In genomic region chr9:102716481-102717163, GRCm38 (mm10) we compare ENCODE assay signal across 8 mouse cellular contexts. TPM values are rescaled to one million over a fixed set of nuclear protein-coding genes. Genes with fewer than 3 reads are reported as not detected.
A peak's percentile ranks its signal among the peaks of the same experiment; 100 is the strongest.
DNase-seq lines count a peak whose midpoint lies in the region; ATAC-seq and TF ChIP-seq lines count a peak whose summit lies in the region.

Amotl2 (plus strand) TSS chr9:102716672.

- 6% methylated on average over 22 of the region's 22 CpGs for WGBS in embryonic facial prominence, embryonic 15.5 days
- WGBS in limb, embryonic 11.5 days: 2% methylated on average over 22 of the region's 22 CpGs
- WGBS in stomach, embryonic 15.5 days: 14% methylated on average over 22 of the region's 22 CpGs

- no peaks in the 10 kb centered on the region for H3K36me3 ChIP-seq in testis, adult 2 months (ENCODE audit: control insufficient read depth, insufficient read depth, low read length)
- peaks cover 8% of the 10 kb centered on the region; the same call in 1 of the 2 replicates for H3K36me3 ChIP-seq in embryonic facial prominence, embryonic 15.5 days
- H3K36me3 ChIP-seq in limb, embryonic 11.5 days (ENCODE audit: control insufficient read depth, insufficient read depth, low read length): peaks cover 9% of the 10 kb centered on the region
- peaks cover 9% of the 10 kb centered on the region for H3K36me3 ChIP-seq in stomach, embryonic 15.5 days

- peak within 1 kb of the TSS; percentile 78 for H3K27ac ChIP-seq in testis, adult 2 months (ENCODE audit: control insufficient read depth, insufficient read depth, low read depth, low read length)
- H3K27ac ChIP-seq in embryonic facial prominence, embryonic 15.5 days (replicated peaks): peak within 1 kb of the TSS; percentile 98
- H3K27ac ChIP-seq in limb, embryonic 11.5 days (replicated peaks; ENCODE audit: low read depth, low read length): peak within 1 kb of the TSS; percentile 95
- H3K27ac ChIP-seq in stomach, embryonic 15.5 days: peak within 1 kb of the TSS; percentile 97

- H3K4me3 ChIP-seq in testis, adult 2 months (ENCODE audit: control insufficient read depth, low read depth, low read length): peak within 1 kb of the TSS; percentile 88
- peak within 1 kb of the TSS; percentile 79 for H3K4me3 ChIP-seq in embryonic facial prominence, embryonic 15.5 days (replicated peaks)
- H3K4me3 ChIP-seq in limb, embryonic 11.5 days (ENCODE audit: low read depth, low read length): peak within 1 kb of the TSS; percentile 90
- H3K4me3 ChIP-seq in stomach, embryonic 15.5 days (replicated peaks): peak within 1 kb of the TSS; percentile 76

- H3K4me1 ChIP-seq in testis, adult 2 months (ENCODE audit: control insufficient read depth, insufficient read depth, low read length): peaks cover 9% of the 10 kb centered on the region
- H3K4me1 ChIP-seq in embryonic facial prominence, embryonic 15.5 days: peaks cover 61% of the 10 kb centered on the region
- H3K4me1 ChIP-seq in limb, embryonic 11.5 days (ENCODE audit: control insufficient read depth, insufficient read depth, low read length): peaks cover 45% of the 10 kb centered on the region
- H3K4me1 ChIP-seq in stomach, embryonic 15.5 days: peaks cover 35% of the 10 kb centered on the region

- DNase-seq in testis, postnatal 10 days (ENCODE audit: low spot score): no peak
- no peak for DNase-seq in heart, postnatal 10 days
- no peak for DNase-seq in limb, embryonic 11.5 days (ENCODE audit: low spot score)
- no peak for DNase-seq in right cerebral cortex, postnatal 4 days
- no peak for DNase-seq in thymus, postnatal 25 days

- H3K9me3 ChIP-seq in embryonic facial prominence, embryonic 15.5 days (replicated peaks): no peaks in the 10 kb centered on the region
- no peaks in the 10 kb centered on the region for H3K9me3 ChIP-seq in limb, embryonic 11.5 days (ENCODE audit: control insufficient read depth, low read length)
- H3K9me3 ChIP-seq in stomach, embryonic 15.5 days: no peaks in the 10 kb centered on the region

- no peak for TF ChIP-seq POLR2A in testis, adult 2 months (IDR thresholded peaks at IDR 0.05; ENCODE audit: control insufficient read depth, low read depth, low read length)

- intact Hi-C loops in heart, postnatal 10 days (cut with DNase I): loop anchor here (1.0 to 5.0 kb wide), 2 partner anchors 63 to 151 kb away; no protein-coding TSS in a partner anchor

- H3K9ac ChIP-seq in embryonic facial prominence, embryonic 15.5 days: peak within 1 kb of the TSS; percentile 91
- H3K9ac ChIP-seq in limb, embryonic 11.5 days (ENCODE audit: low read length): peak within 1 kb of the TSS; percentile 96
- H3K9ac ChIP-seq in stomach, embryonic 15.5 days: peak within 1 kb of the TSS; percentile 59

- no peak for ATAC-seq in embryonic facial prominence, embryonic 15.5 days (ENCODE audit: insufficient number of reproducible peaks, low FRiP score, low TSS enrichment, low read depth)
- 0 out of 2 replicates have a peak, but pooled peaks have one; percentile 0 for ATAC-seq in limb, embryonic 11.5 days (ENCODE audit: insufficient number of reproducible peaks, low FRiP score, low TSS enrichment, low read depth)
- ATAC-seq in stomach, embryonic 15.5 days (ENCODE audit: insufficient read depth, low FRiP score, low read depth): no peak

- H3K27me3 ChIP-seq in testis, adult 2 months (ENCODE audit: control insufficient read depth, insufficient read depth, low read length): peaks cover 6% of the 10 kb centered on the region
- H3K27me3 ChIP-seq in embryonic facial prominence, embryonic 15.5 days: no peaks in the 10 kb centered on the region
- no peaks in the 10 kb centered on the region for H3K27me3 ChIP-seq in limb, embryonic 11.5 days (ENCODE audit: control insufficient read depth, insufficient read depth, low read length)
- H3K27me3 ChIP-seq in stomach, embryonic 15.5 days (replicated peaks): no peaks in the 10 kb centered on the region

- TF ChIP-seq CTCF in testis, adult 2 months (IDR thresholded peaks at IDR 0.05; ENCODE audit: control insufficient read depth, insufficient read depth, insufficient replicate concordance, low read depth, low read length): no peak

- H3K4me2 ChIP-seq in embryonic facial prominence, embryonic 15.5 days (replicated peaks): peak within 1 kb of the TSS; percentile 88
- H3K4me2 ChIP-seq in limb, embryonic 11.5 days (ENCODE audit: low read depth, severe bottlenecking): peak within 1 kb of the TSS; percentile 79
- peak within 1 kb of the TSS; percentile 94 for H3K4me2 ChIP-seq in stomach, embryonic 15.5 days

RNA-seq across cellular contexts. Expression of gene Amotl2, which starts in this region (rescaled TPM):
- 2.6 TPM in 2 replicates for polyA plus RNA-seq in testis, adult 2 months (2012; rRNA removed)
- 53.6 and 53.7 TPM in 2 replicates for polyA plus RNA-seq in embryonic facial prominence, embryonic 15.5 days (2015; fragmentation: Nextera tagmentation; extraction: Ambion mirVana)
- total RNA-seq in heart, postnatal 10 days (2021): 10 to 100 TPM; 79.2 to 90.2 TPM
- 34.3 and 40.6 TPM in 2 replicates for polyA plus RNA-seq in limb, embryonic 11.5 days (2014; fragmentation: Nextera tagmentation; extraction: Ambion mirVana)
- polyA plus RNA-seq in stomach, embryonic 15.5 days (2015; fragmentation: Nextera tagmentation; extraction: Ambion mirVana): 35.3 and 37.7 TPM in 2 replicates
